Mouse (Mus musculus) E14TG2a.4 (cell line): ENCODE data around the gene Gm20379.

ENCODE experiments used
- H3K27me3 ChIP-seq: 2 replicates; pipeline ENCODE4 v1.6.1; 2014; ENCODE audit warnings: low read length, control low read depth; ENCODE audit not compliant: insufficient read depth
- H3K36me3 ChIP-seq: 2 replicates; pipeline ENCODE4 v1.6.1; 2014; ENCODE audit warnings: low read length, control low read depth; ENCODE audit not compliant: insufficient read depth
- H3K4me1 ChIP-seq: replicated peaks from 2 replicates; pipeline ENCODE4 v1.6.1; 2014; ENCODE audit warnings: low read depth, low read length, control low read depth
- H3K4me3 ChIP-seq: replicated peaks from 2 replicates; pipeline ENCODE4 v1.5.1; 2014; ENCODE audit warnings: mild to moderate bottlenecking, low read length
- H3K9me3 ChIP-seq: 2 replicates; pipeline ENCODE4 v1.6.1; 2014; ENCODE audit warnings: low read length, control low read depth
- CTCF ChIP-seq: conservative IDR thresholded peaks from 2 replicates; pipeline ENCODE4 v1.5.1; 2014; ENCODE audit warnings: low read length
- NANOG ChIP-seq: IDR thresholded peaks from 2 replicates; pipeline ENCODE4 v1.6.1; 2014; ENCODE audit warnings: borderline replicate concordance, low read length, mixed read lengths
- POU5F1 ChIP-seq: IDR thresholded peaks from 2 replicates; pipeline ENCODE4 v1.6.1; 2014; ENCODE audit warnings: low read length, borderline replicate concordance

Gm20379 gene

GRCm38 (mm10) chr13:92320770-92321169 lies 15.0 kb downstream of the Gm20379 start:
- H3K4me3 ChIP-seq: no peak overlapping the region
- H3K4me1 ChIP-seq: peaks cover 7% of the 10 kb centered on the region
- H3K9me3 ChIP-seq: no peaks in the 10 kb centered on the region
- TF ChIP-seq POU5F1 (no peak), NANOG (no peak), CTCF (no peak)
- peaks cover 54% of the 10 kb centered on the region for H3K36me3 ChIP-seq
- H3K27me3 ChIP-seq: no peaks in the 10 kb centered on the region

GRCm38 (mm10) chr13:92326030-92326429 lies 20.2 kb downstream of the Gm20379 start:
- no peak overlapping the region for H3K4me3 ChIP-seq
- H3K4me1 ChIP-seq: peaks cover 14% of the 10 kb centered on the region
- H3K9me3 ChIP-seq: no peaks in the 10 kb centered on the region
- peaks cover 49% of the 10 kb centered on the region for H3K36me3 ChIP-seq
- no peak for TF ChIP-seq CTCF
- TF ChIP-seq NANOG: no peak
- no peak for TF ChIP-seq POU5F1
- no peaks in the 10 kb centered on the region for H3K27me3 ChIP-seq

- no peak overlapping the region for H3K4me3 ChIP-seq
- peaks cover 39% of the 10 kb centered on the region for H3K36me3 ChIP-seq
- no peaks in the 10 kb centered on the region for H3K9me3 ChIP-seq
- TF ChIP-seq POU5F1: no peak
- no peak for TF ChIP-seq NANOG
- TF ChIP-seq CTCF: no peak
- H3K27me3 ChIP-seq: no peaks in the 10 kb centered on the region
- peaks cover 26% of the 10 kb centered on the region for H3K4me1 ChIP-seq
Measured at GRCm38 (mm10) chr13:92328000-92328399, 22.2 kb downstream of the Gm20379 start.

GRCm38 (mm10) chr13:92330621-92331020 lies 24.8 kb downstream of the Gm20379 start:
- H3K4me1 ChIP-seq: peaks cover 35% of the 10 kb centered on the region
- no peak for TF ChIP-seq NANOG
- TF ChIP-seq CTCF: no peak
- TF ChIP-seq POU5F1: no peak
- peaks cover 43% of the 10 kb centered on the region for H3K36me3 ChIP-seq
- no peaks in the 10 kb centered on the region for H3K9me3 ChIP-seq
- no peaks in the 10 kb centered on the region for H3K27me3 ChIP-seq
- no peak overlapping the region for H3K4me3 ChIP-seq

- Histone ChIP-seq H3K27me3 (no peaks in the 10 kb centered on the region), H3K9me3 (no peaks in the 10 kb centered on the region), H3K4me1 (peaks cover 29% of the 10 kb centered on the region), H3K4me3 (0 out of 2 replicates have a peak overlapping the region, but pooled peaks have one; percentile 11), H3K36me3 (peaks cover 45% of the 10 kb centered on the region)
- TF ChIP-seq POU5F1 (no peak), NANOG (no peak), CTCF (no peak)
Measured at GRCm38 (mm10) chr13:92332103-92332879, 26.5 kb downstream of the Gm20379 start.

GRCm38 (mm10) chr13:92336857-92337256 lies 31.1 kb downstream of the Gm20379 start:
- Histone ChIP-seq H3K4me3 (no peak overlapping the region), H3K9me3 (no peaks in the 10 kb centered on the region), H3K27me3 (no peaks in the 10 kb centered on the region), H3K36me3 (peaks cover 47% of the 10 kb centered on the region), H3K4me1 (peaks cover 35% of the 10 kb centered on the region)
- no peak for TF ChIP-seq NANOG
- no peak for TF ChIP-seq POU5F1

- H3K9me3 ChIP-seq: no peaks in the 10 kb centered on the region
- TF ChIP-seq CTCF (no peak), NANOG (no peak), POU5F1 (no peak)
- H3K27me3 ChIP-seq: no peaks in the 10 kb centered on the region
- no peak overlapping the region for H3K4me3 ChIP-seq
- peaks cover 57% of the 10 kb centered on the region for H3K36me3 ChIP-seq
- peaks cover 24% of the 10 kb centered on the region for H3K4me1 ChIP-seq
Measured at GRCm38 (mm10) chr13:92337773-92338462, 32.1 kb downstream of the Gm20379 start.

- Histone ChIP-seq H3K4me3 (no peak overlapping the region), H3K36me3 (peaks cover 69% of the 10 kb centered on the region), H3K27me3 (no peaks in the 10 kb centered on the region), H3K9me3 (no peaks in the 10 kb centered on the region), H3K4me1 (peaks cover 9% of the 10 kb centered on the region; the same call in 1 of the 2 replicates)
- TF ChIP-seq POU5F1: no peak
- TF ChIP-seq NANOG: no peak
- TF ChIP-seq CTCF: no peak
Measured at GRCm38 (mm10) chr13:92339787-92340186, 34.0 kb downstream of the Gm20379 start.
